Mouse (Mus musculus) liver, embryonic 14.5 days (tissue): Measurements from ENCODE around the gene Slc43a2.

ENCODE experiments used
- CTCF ChIP-seq: IDR thresholded peaks from 2 replicates; pipeline ENCODE4 v1.5.1; 2016; ENCODE audit warnings: antibody characterized with exemption, low read depth, control low read depth
- EP300 ChIP-seq: IDR thresholded peaks from 2 replicates; pipeline ENCODE4 v1.6.1; 2016; ENCODE audit warnings: antibody characterized with exemption, low read depth

DNA sequence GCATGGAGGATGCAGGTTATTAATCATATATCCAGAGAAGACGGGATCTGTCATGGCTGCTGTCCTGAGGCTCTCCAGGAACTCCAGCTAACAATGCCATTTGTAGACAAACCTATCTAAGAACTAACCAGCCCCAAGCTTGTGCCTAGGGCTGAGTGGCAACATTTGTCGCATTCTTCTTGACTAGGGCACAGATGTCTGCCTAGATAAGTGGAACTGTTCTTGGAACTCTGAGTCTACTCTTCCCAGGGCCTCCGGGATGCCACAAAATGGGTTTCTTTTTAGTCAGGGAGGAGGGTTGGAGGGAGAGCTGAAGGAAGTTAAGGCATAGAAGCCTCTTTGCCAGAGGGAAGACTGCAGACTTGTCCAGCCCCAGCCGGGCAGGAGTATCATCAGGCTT lies 14.6 kb downstream of the Slc43a2 start:
- TF ChIP-seq CTCF (no peak), EP300 (no peak)
